Mouse (Mus musculus): ENCODE results near the gene Thbs1.

DNA sequence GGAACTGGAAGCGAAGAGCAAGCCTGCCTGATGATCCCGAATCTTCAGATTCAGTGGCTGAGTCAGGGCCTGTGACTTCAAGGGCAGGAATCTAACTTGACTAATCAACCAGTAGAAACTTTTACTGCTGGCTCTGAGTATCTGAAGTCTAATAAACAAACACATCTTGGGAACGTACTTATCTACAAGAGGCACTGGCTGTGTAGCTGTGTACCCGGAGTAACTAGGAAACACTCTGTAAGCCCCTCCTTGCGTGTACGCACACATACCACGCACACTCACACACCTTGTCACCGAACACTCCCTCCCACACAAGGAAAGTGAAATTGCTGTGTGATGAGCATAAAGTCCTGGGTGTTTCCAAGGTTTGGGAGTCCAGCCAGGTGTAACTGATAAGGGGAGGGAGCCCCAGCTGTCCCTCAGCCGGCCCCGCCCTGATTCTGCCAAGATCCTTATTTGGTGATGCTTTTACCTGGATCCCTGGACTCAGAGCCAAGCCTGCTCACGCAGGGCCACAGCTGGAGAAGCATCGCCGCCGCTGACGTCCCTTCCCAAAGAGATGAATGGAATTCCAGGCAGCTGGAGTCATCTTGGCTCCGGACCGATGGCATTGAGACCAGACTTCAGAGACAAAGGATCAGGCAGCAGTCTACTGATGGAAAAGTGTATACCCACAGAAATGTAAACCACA, 1.3 kb upstream of the Thbs1 start:
- TF ChIP-seq CTCF (IDR thresholded peaks at IDR 0.05; ENCODE audit: borderline replicate concordance, control insufficient read depth, extremely low read depth, insufficient read depth, low read length, poor library complexity) (no peak), POLR2A (IDR thresholded peaks at IDR 0.05; ENCODE audit: control insufficient read depth, extremely low read depth, insufficient read depth, low read length, poor library complexity) (no peak)
